Mouse (Mus musculus) CH12F3 (cell line): ENCODE measurements around the gene Cblb.

Source experiments
- in situ Hi-C: fragments of 300-500 bp; cut with MboI; formaldehyde crosslinking; loops from 2 replicates; pipeline ENCODE4 v1.14.3; 2020; ENCODE audit warnings: low sequenced_read_pairs

Gene Cblb

GRCm38 (mm10) chr16:52119003-52119402 lies 88.0 kb downstream of the Cblb start:
- in situ Hi-C loops: no loop called here

DNA sequence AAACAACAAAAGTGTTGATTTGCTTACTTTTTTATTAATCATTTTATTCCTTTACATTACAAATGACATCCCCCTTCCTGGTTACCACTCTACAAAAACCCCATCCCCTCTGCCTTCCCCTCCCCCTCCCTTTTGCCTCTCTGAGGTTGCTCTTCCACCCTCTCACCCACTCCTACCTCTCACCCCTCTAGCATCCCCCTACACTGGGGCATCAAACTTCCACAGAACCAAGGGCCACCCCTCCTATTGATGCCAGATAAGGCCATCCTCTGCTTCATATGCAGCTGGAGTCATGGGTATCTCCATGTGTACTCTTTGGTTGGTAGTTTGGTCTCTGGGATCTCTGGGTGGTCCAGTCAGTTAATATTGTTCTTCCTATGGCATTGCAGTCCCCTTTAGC lies 93.9 kb downstream of the Cblb start:
- in situ Hi-C loops: no loop called here

GRCm38 (mm10) chr16:52125896-52126295 lies 94.9 kb downstream of the Cblb start:
- in situ Hi-C loops: no loop called here

GRCm38 (mm10) chr16:52129357-52129905 lies 98.4 kb downstream of the Cblb start:
- in situ Hi-C loops: no loop called here

- in situ Hi-C loops: no loop called here
Observed at GRCm38 (mm10) chr16:52132808-52133490, 101.9 kb downstream of the Cblb start.

GRCm38 (mm10) chr16:52134631-52135227 lies 103.7 kb downstream of the Cblb start:
- in situ Hi-C loops: no loop called here

DNA sequence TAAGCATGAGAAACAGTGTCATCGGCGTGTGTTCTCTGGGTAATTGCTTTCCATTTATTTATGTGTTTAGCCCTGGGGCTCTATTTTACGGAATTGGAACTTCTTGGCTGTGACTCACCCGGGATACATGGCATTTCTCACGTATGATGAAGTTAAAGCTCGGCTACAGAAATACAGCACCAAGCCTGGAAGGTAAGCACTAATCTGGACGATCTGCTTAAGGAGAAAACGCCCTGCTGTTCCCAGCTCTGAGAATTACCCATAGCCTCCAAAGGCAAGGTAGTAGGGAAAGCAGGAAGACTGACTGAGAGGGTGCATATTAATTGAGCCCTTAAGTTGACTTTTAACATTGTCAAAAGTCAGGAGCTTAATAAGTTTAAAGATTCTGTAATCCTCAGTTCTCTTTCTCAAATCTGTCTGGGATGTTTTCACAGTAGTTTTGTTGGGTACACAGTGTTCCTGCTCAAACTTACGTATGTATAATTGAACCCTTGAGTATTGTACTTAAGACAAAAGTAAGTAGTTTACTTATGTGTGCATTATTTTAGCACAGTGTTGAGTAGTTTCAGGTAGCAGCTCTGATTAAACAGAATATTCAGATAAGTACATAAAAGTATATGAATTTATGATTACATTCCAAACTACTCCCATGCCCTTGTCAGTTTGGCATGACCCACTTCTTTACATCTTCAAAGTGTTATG lies 104.8 kb downstream of the Cblb start:
- in situ Hi-C loops: no loop called here

- in situ Hi-C loops: no loop called here
Observed at GRCm38 (mm10) chr16:52143101-52143500, 112.1 kb downstream of the Cblb start.

- in situ Hi-C loops: no loop called here
Observed at GRCm38 (mm10) chr16:52143818-52144217, 112.8 kb downstream of the Cblb start.

GRCm38 (mm10) chr16:52144792-52145191 lies 113.8 kb downstream of the Cblb start:
- in situ Hi-C loops: no loop called here

DNA sequence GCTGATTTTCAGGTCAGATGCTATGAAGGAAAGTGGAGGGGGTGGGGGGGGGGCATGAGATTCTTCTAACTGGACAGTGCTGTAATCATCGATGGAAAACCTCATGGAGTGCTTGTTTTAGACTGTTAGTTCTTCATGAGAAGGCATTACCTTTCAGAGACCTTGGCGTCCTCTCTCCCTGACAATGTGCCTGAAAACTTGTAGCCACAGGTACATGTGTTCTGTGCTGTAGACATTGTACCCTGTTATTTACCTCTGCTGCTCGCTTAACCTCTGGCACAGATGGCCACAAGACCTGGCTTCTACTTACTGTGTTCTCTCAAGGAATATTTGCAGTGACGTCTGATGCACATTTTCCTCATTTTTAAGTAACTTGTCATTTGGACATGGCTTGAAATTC lies 114.5 kb downstream of the Cblb start:
- in situ Hi-C loops: no loop called here

DNA sequence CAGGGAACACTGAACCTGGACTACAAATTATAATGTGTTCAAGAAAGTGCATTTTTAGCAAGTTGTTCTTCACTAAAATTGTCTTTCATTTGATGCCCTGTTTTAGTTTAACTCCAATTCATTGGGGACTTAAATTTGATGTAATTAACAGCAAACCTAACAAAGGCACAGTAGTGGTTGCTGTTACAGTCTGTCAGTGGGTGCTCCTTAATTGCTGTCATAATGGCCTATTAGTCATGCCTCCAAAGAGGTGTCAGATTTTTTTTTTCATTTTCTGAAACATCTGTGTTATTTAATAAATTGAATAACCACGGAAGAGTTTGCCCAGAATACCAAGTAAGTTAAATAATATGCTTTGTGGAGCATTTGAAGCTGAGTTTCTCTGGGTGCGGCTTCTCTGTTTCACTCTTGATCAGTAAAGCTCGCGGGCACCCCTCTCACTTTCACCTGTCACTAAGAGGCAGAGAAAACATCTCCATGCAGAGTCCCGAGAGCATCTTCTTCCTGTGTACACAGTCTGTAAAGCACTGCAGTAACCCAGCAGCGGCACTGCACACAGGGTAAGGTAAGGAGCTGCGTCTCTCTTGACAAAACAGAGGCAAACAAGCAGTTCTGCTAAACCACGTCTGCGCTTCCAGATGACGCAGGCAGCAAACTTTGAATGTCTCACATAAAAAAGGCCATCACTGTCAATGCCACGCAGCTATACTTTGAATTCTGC lies 116.1 kb downstream of the Cblb start:
- in situ Hi-C loops: no loop called here

GRCm38 (mm10) chr16:52148041-52148440 lies 117.0 kb downstream of the Cblb start:
- in situ Hi-C loops: no loop called here

GRCm38 (mm10) chr16:52149135-52149769 lies 118.2 kb downstream of the Cblb start:
- in situ Hi-C loops: no loop called here

DNA sequence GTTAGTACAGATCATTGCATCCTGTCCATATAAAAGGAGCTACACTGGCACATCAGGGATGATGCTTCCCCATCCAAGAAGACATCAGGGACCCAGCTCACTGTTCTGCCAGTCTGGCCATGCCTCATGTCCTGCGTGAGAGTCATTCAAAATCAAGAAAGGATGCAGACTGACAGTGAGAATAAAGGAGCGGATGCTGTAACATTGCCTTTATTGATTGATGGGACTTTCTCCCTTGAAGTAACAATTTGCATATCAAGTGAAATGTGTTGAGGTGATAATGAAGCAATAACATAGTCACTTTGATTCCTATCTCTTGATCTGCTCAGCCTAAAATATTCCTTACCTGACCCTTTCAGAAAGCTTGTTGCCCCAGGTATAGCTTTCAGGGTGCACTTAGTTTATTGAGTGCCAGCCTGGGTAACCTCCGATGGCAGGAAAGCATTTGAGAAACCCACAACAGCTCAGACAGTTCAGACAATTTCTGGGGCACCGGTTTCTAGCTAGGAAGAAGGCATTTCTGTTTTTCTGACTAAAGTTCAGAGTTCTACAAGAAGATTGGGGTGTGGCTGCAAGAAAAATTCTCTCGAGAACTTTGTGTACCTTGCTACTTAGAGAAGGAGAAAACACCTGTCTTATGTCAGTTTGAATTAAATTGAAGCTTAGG lies 124.1 kb downstream of the Cblb start:
- in situ Hi-C loops: no loop called here

DNA sequence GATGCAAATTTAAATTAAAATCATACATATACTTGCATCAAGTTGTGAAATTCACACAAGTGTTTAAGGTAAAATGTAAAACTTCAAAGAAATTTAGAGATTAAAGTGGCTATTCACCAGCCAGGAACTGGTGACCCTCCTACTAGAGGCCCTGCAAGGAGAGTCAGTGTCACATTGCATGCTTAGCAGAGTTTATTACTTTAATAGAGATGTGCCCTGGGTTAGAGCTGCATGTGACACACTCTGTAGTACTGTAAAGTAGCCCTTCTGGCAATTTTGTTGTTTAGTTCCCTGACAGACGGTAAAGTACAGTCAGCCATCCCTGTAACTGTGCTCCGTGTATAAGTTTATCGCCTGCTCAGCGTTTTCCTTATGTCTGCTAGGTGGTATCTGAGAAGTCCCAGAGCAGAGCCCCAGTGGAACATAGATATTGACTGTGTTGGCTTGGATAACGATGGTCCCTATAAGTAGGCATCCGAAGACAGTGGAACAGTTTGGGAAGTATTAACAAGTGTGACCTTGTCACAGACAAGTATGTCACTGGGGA lies 129.0 kb downstream of the Cblb start:
- in situ Hi-C loops: no loop called here

DNA sequence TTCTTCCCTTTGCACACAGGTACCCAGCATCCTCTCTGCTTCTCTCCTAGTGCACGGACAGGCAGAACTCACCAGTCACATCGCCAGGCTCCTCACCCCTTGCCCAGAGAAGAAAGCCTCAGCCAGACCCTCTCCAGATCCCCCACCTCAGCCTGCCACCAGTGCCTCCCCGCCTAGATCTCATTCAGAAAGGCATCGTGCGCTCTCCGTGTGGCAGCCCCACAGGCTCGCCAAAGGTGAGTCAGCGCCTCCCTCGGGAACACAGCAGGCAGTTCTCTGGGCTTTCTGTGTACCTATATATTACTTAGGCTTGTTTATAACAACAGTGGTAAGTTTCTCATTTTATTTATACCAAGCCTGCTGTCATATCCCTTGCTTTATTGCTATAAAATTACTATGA lies 133.2 kb downstream of the Cblb start:
- in situ Hi-C loops: no loop called here

- in situ Hi-C loops: no loop called here
Observed at GRCm38 (mm10) chr16:52173253-52173652, 142.2 kb downstream of the Cblb start.

- in situ Hi-C loops: loop anchor here (10.0 kb wide), 1 partner anchor 865 kb away; no protein-coding TSS in a partner anchor
Observed at GRCm38 (mm10) chr16:52179839-52180238, 148.8 kb downstream of the Cblb start.

- in situ Hi-C loops: loop anchor here (10.0 kb wide), 1 partner anchor 867 kb away; no protein-coding TSS in a partner anchor
Observed at GRCm38 (mm10) chr16:52182057-52182456, 151.0 kb downstream of the Cblb start.
